Mouse (Mus musculus): Measurements from ENCODE around the gene Fras1. TPM values are rescaled to one million over a fixed set of nuclear protein-coding genes. Genes with fewer than 3 reads are reported as not detected.
A peak's percentile ranks its signal among the peaks of the same experiment; 100 is the strongest.

The Fras1 gene
- 11.5 and 13.8 TPM in 2 replicates for polyA plus RNA-seq (2014; fragmentation: Nextera tagmentation; extraction: Ambion mirVana)

DNA sequence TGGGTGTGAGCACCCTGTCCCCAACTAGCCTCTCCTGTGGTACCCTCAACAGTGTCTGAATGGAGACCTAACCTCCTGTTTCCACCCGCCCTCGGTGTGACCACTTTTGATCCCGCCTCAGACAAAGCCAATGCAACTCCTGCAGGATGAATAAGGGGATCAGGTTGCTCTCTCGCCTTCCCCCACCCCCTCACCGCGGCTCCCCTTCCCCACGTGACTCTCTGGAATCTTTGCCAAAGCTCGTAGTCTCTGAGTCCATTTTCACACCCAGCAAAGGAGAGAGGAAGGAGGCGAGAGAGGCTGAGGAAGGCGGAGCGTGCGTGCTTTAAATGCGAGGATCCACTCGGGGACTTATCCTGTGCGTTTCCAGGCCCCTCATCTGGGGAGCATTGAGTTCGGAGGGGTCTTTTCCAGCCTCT is at the start of gene Fras1:
Gene Fras1 (plus strand): TSS at position 389 of the 419 bp plus-strand sequence.
- H3K9me3 ChIP-seq (ENCODE audit: control insufficient read depth, low read length): no peaks in the 10 kb centered on the region
- H3K4me1 ChIP-seq (replicated peaks; ENCODE audit: control insufficient read depth, insufficient read depth, low read length): no peaks in the 10 kb centered on the region
- H3K27me3 ChIP-seq (replicated peaks; ENCODE audit: control insufficient read depth, insufficient read depth, low read length): peaks cover 44% of the 10 kb centered on the region
- H3K4me2 ChIP-seq: peak within 1 kb of the TSS; percentile 75
- peak; percentile 29 for ATAC-seq (replicated peaks; ENCODE audit: low FRiP score)
- WGBS: 0% methylated on average over 16 of the region's 16 CpGs
- H3K9ac ChIP-seq (ENCODE audit: low read depth, low read length): peak within 1 kb of the TSS; percentile 42
- peak within 1 kb of the TSS; percentile 58 for H3K4me3 ChIP-seq (ENCODE audit: low read depth, low read length)
- no peaks in the 10 kb centered on the region for H3K36me3 ChIP-seq (ENCODE audit: control insufficient read depth, insufficient read depth, low read length)
- peak; percentile 64 for DNase-seq (ENCODE audit: low spot score)
- no peak within 1 kb of the TSS for H3K27ac ChIP-seq (ENCODE audit: low read depth, low read length)

DNA sequence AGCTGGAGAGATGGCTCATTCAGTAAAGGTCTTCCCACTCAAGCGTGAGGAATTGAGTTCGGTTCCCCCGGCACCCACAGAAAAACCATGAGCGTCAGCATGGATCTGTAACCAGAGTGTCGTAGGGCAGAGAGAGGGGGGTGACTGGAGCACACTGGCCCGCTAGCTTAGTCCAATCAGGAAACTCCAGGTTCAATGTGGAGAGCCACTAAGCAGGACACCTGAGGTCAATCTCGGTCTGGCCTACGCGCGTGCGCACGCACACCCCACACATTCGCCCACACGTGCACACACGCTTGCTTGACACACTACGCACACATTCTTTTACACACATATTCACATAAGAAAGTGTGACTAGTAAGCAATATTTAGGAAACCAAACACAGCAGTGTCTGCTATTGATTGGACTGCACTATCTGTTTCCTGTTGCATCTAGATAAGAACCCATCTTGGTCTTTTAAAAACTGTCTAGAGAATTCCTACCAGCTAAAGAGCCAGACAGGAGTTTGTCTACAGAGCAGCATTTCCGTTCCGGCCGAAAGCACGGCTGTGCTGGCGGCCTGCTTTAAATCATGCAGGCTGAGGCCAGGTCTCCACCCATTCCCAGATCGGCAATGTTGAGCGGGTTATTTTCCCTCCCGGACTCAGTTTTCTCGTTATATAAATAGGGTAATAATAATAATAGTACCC is 42.6 kb upstream of the Fras1 start:
- Histone ChIP-seq H3K4me2 (no peak overlapping the region), H3K4me3 (ENCODE audit: low read depth, low read length) (no peak overlapping the region), H3K27me3 (replicated peaks; ENCODE audit: control insufficient read depth, insufficient read depth, low read length) (no peaks in the 10 kb centered on the region), H3K9me3 (ENCODE audit: control insufficient read depth, low read length) (no peaks in the 10 kb centered on the region), H3K36me3 (ENCODE audit: control insufficient read depth, insufficient read depth, low read length) (no peaks in the 10 kb centered on the region), H3K4me1 (replicated peaks; ENCODE audit: control insufficient read depth, insufficient read depth, low read length) (no peaks in the 10 kb centered on the region), H3K27ac (ENCODE audit: low read depth, low read length) (no peak overlapping the region), H3K9ac (ENCODE audit: low read depth, low read length) (no peak overlapping the region)
- ATAC-seq (replicated peaks; ENCODE audit: low FRiP score) (no peak), DNase-seq (ENCODE audit: low spot score) (no peak)
- WGBS: 87% methylated on average over 25 of the region's 25 CpGs

DNA sequence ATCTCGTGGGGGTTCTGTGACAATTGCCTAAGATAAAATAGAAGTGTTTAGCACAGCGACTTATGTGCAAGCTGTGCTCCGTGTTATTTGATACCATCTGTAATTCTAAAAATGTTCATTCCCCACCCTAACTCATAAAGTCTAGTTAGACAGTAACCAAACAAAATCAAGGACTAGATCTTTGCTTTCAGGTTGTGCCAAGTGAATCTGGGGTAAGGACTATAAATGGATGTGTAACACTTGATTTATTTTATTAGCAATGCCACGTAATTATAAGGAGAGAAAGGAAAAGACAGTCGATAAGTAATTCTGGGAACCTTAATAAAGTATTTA is 42.1 kb upstream of the Fras1 start:
- H3K36me3 ChIP-seq (ENCODE audit: control insufficient read depth, insufficient read depth, low read length): no peaks in the 10 kb centered on the region
- no peak overlapping the region for H3K27ac ChIP-seq (ENCODE audit: low read depth, low read length)
- no peak overlapping the region for H3K4me3 ChIP-seq (ENCODE audit: low read depth, low read length)
- ATAC-seq (replicated peaks; ENCODE audit: low FRiP score) (no peak), DNase-seq (ENCODE audit: low spot score) (no peak)
- H3K9me3 ChIP-seq (ENCODE audit: control insufficient read depth, low read length): no peaks in the 10 kb centered on the region
- no peak overlapping the region for H3K9ac ChIP-seq (ENCODE audit: low read depth, low read length)
- no peaks in the 10 kb centered on the region for H3K4me1 ChIP-seq (replicated peaks; ENCODE audit: control insufficient read depth, insufficient read depth, low read length)
- no peaks in the 10 kb centered on the region for H3K27me3 ChIP-seq (replicated peaks; ENCODE audit: control insufficient read depth, insufficient read depth, low read length)
- 79% methylated on average over 5 of the region's 5 CpGs for WGBS
- no peak overlapping the region for H3K4me2 ChIP-seq

DNA sequence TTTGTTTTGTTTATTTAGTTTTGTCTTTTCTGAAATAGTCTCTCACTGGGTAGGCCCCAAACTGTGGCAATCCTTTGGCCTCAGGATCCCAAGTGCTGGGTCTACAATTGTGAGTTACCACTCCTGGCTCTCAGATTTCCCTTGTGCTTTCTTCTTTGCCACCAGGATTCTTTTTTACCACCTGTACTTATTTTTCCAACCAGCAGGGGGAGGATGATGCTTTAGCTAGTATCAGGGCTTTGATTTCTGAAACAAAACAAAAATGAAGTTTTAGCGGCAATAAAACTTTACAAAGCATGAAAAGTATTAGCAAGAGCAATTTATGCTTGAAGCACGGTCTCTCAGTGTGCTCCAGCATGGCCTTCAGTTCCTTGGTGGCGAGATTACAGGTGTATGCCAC is 39.8 kb upstream of the Fras1 start:
- H3K27me3 ChIP-seq (replicated peaks; ENCODE audit: control insufficient read depth, insufficient read depth, low read length): no peaks in the 10 kb centered on the region
- no peak overlapping the region for H3K9ac ChIP-seq (ENCODE audit: low read depth, low read length)
- H3K4me3 ChIP-seq (ENCODE audit: low read depth, low read length): no peak overlapping the region
- ATAC-seq (replicated peaks; ENCODE audit: low FRiP score) (no peak), DNase-seq (ENCODE audit: low spot score) (no peak)
- no peak overlapping the region for H3K4me2 ChIP-seq
- H3K9me3 ChIP-seq (ENCODE audit: control insufficient read depth, low read length): no peaks in the 10 kb centered on the region
- no peaks in the 10 kb centered on the region for H3K4me1 ChIP-seq (replicated peaks; ENCODE audit: control insufficient read depth, insufficient read depth, low read length)
- no peaks in the 10 kb centered on the region for H3K36me3 ChIP-seq (ENCODE audit: control insufficient read depth, insufficient read depth, low read length)
- 63% methylated on average over 3 of the region's 3 CpGs for WGBS
- no peak overlapping the region for H3K27ac ChIP-seq (ENCODE audit: low read depth, low read length)

DNA sequence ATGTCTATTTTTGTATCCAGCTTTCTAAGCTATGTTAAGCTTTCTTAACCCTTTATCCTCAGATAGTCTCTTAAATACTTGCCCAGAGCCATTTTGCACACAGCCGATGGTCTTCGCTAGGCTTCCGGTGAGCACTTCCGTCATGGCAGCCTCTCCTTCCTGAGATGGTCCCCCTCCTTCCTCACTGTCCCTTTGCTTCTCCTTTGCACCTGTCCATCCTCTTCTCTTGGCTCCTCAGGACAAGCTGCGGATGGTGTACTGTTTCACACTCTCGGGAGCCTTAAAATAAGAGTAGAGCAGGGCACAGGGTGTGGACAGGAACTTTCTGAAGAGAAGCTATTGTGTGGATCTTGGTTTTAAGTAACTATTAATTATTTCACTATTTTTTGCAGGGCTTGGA is 33.2 kb upstream of the Fras1 start:
- H3K9ac ChIP-seq (ENCODE audit: low read depth, low read length): no peak overlapping the region
- DNase-seq (ENCODE audit: low spot score) (no peak), ATAC-seq (replicated peaks; ENCODE audit: low FRiP score) (no peak)
- no peaks in the 10 kb centered on the region for H3K4me1 ChIP-seq (replicated peaks; ENCODE audit: control insufficient read depth, insufficient read depth, low read length)
- no peaks in the 10 kb centered on the region for H3K9me3 ChIP-seq (ENCODE audit: control insufficient read depth, low read length)
- 88% methylated on average over 6 of the region's 6 CpGs for WGBS
- H3K36me3 ChIP-seq (ENCODE audit: control insufficient read depth, insufficient read depth, low read length): no peaks in the 10 kb centered on the region
- H3K4me3 ChIP-seq (ENCODE audit: low read depth, low read length): no peak overlapping the region
- no peak overlapping the region for H3K27ac ChIP-seq (ENCODE audit: low read depth, low read length)
- H3K4me2 ChIP-seq: no peak overlapping the region
- no peaks in the 10 kb centered on the region for H3K27me3 ChIP-seq (replicated peaks; ENCODE audit: control insufficient read depth, insufficient read depth, low read length)

DNA sequence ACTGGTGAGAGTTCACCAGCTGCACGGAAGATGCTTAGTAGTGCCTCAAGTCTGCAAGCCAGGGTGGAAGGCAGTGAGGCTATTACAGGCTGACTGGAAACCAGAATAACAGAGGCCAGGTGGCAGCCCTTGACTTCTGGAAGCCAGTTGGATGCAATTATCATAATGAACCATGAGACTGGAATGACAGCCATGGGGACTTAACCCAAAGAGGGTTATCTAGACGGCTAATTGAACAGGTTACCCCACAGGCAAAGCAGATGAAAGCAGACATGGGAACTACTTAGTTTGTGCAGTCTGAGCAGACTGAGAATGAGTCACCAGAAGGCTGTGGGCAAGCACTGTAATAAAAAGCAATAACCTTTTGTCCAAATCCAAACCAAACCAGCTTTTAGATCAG is 28.8 kb upstream of the Fras1 start:
- H3K4me1 ChIP-seq (replicated peaks; ENCODE audit: control insufficient read depth, insufficient read depth, low read length): no peaks in the 10 kb centered on the region
- H3K27ac ChIP-seq (ENCODE audit: low read depth, low read length): no peak overlapping the region
- no peak overlapping the region for H3K4me3 ChIP-seq (ENCODE audit: low read depth, low read length)
- no peaks in the 10 kb centered on the region for H3K36me3 ChIP-seq (ENCODE audit: control insufficient read depth, insufficient read depth, low read length)
- no peaks in the 10 kb centered on the region for H3K9me3 ChIP-seq (ENCODE audit: control insufficient read depth, low read length)
- H3K4me2 ChIP-seq: no peak overlapping the region
- WGBS: 81% methylated on average over 2 of the region's 2 CpGs
- no peak overlapping the region for H3K9ac ChIP-seq (ENCODE audit: low read depth, low read length)
- H3K27me3 ChIP-seq (replicated peaks; ENCODE audit: control insufficient read depth, insufficient read depth, low read length): no peaks in the 10 kb centered on the region
- DNase-seq (ENCODE audit: low spot score): no peak
- no peak for ATAC-seq (replicated peaks; ENCODE audit: low FRiP score)

DNA sequence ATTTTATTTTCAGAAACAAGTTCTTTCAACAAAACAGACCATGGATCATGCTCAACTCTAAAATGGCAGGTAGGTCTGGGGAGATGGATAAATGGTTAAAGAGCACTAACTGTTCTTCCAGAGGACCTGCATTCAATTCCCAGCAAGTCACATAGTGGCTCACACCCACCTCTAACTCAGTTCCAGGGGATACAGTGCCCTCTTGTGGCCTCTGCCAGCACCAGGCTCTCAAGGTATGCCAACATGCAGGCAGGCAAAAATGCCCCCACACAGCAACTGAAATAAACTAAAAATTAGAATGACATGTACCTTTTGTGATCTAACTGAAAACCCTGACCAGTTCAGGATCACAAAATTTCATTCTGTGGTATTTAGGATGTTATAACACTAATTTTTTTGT is 21.8 kb upstream of the Fras1 start:
- no peak overlapping the region for H3K4me3 ChIP-seq (ENCODE audit: low read depth, low read length)
- ATAC-seq (replicated peaks; ENCODE audit: low FRiP score) (no peak), DNase-seq (ENCODE audit: low spot score) (no peak)
- no peak overlapping the region for H3K27ac ChIP-seq (ENCODE audit: low read depth, low read length)
- no peaks in the 10 kb centered on the region for H3K27me3 ChIP-seq (replicated peaks; ENCODE audit: control insufficient read depth, insufficient read depth, low read length)
- no peak overlapping the region for H3K9ac ChIP-seq (ENCODE audit: low read depth, low read length)
- no peaks in the 10 kb centered on the region for H3K36me3 ChIP-seq (ENCODE audit: control insufficient read depth, insufficient read depth, low read length)
- no peak overlapping the region for H3K4me2 ChIP-seq
- H3K9me3 ChIP-seq (ENCODE audit: control insufficient read depth, low read length): no peaks in the 10 kb centered on the region
- no peaks in the 10 kb centered on the region for H3K4me1 ChIP-seq (replicated peaks; ENCODE audit: control insufficient read depth, insufficient read depth, low read length)

- Histone ChIP-seq H3K9me3 (ENCODE audit: control insufficient read depth, low read length) (no peaks in the 10 kb centered on the region), H3K27me3 (replicated peaks; ENCODE audit: control insufficient read depth, insufficient read depth, low read length) (no peaks in the 10 kb centered on the region), H3K9ac (ENCODE audit: low read depth, low read length) (no peak overlapping the region), H3K4me3 (ENCODE audit: low read depth, low read length) (no peak overlapping the region), H3K4me1 (replicated peaks; ENCODE audit: control insufficient read depth, insufficient read depth, low read length) (no peaks in the 10 kb centered on the region), H3K4me2 (no peak overlapping the region), H3K36me3 (ENCODE audit: control insufficient read depth, insufficient read depth, low read length) (no peaks in the 10 kb centered on the region), H3K27ac (ENCODE audit: low read depth, low read length) (no peak overlapping the region)
- WGBS: 70% methylated on average over 4 of the region's 4 CpGs
- DNase-seq (ENCODE audit: low spot score): no peak
- no peak for ATAC-seq (replicated peaks; ENCODE audit: low FRiP score)
Observed at GRCm38 (mm10) chr5:96363950-96364349, 9.8 kb upstream of the Fras1 start.

- Histone ChIP-seq H3K4me1 (replicated peaks; ENCODE audit: control insufficient read depth, insufficient read depth, low read length) (no peaks in the 10 kb centered on the region), H3K9ac (ENCODE audit: low read depth, low read length) (no peak overlapping the region), H3K27ac (ENCODE audit: low read depth, low read length) (no peak overlapping the region), H3K4me2 (no peak overlapping the region), H3K27me3 (replicated peaks; ENCODE audit: control insufficient read depth, insufficient read depth, low read length) (no peaks in the 10 kb centered on the region), H3K4me3 (ENCODE audit: low read depth, low read length) (no peak overlapping the region), H3K36me3 (ENCODE audit: control insufficient read depth, insufficient read depth, low read length) (no peaks in the 10 kb centered on the region), H3K9me3 (ENCODE audit: control insufficient read depth, low read length) (no peaks in the 10 kb centered on the region)
- ATAC-seq (replicated peaks; ENCODE audit: low FRiP score) (no peak), DNase-seq (ENCODE audit: low spot score) (no peak)
- 53% methylated on average over 5 of the region's 5 CpGs for WGBS
Observed at GRCm38 (mm10) chr5:96365590-96365989, 8.2 kb upstream of the Fras1 start.
